Mouse (Mus musculus): ENCODE measurements around the gene Tmem41b. TPM values are rescaled to one million over a fixed set of nuclear protein-coding genes. Genes with fewer than 3 reads are reported as not detected.
A peak's percentile ranks its signal among the peaks of the same experiment; 100 is the strongest.
"Not testable (repeated sequence)": the region's sequence is repeated elsewhere in the genome, so short reads cannot be mapped to it uniquely, and the experiment has no call there.

Tmem41b gene
- polyA plus RNA-seq, 1 experiment from 2014 or later, result 61.8 TPM

DNA sequence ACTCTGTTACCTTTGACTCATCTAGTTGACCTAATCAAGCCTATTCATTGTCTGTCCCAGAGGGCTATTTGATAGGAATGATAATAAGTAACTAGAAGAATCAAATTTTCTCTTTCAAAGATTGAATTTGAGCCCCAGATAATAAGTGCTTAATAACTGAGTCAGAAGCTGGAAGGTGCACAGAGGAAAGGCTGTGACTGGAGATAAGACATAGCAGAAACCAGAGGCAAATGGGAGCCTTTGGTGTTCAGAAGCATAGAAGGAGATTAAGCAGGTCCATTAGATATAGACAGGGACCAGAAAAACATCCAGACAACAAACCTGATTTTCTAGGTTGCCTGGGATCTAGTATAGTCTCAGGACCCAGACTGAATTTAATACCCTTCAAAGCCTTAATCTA is 19.2 kb upstream of the Tmem41b start:
- ATAC-seq (ENCODE audit: low FRiP score, low read depth), result no peak
- H3K4me3 ChIP-seq, result no peak overlapping the region
- no peaks in the 10 kb centered on the region for H3K27me3 ChIP-seq
- H3K9me3 ChIP-seq, result no peaks in the 10 kb centered on the region
- no peaks in the 10 kb centered on the region; the same call in 1 of the 2 replicates for H3K4me1 ChIP-seq (replicated peaks)
- no peak overlapping the region for H3K4me2 ChIP-seq
- no peaks in the 10 kb centered on the region for H3K36me3 ChIP-seq
- no peak overlapping the region for H3K27ac ChIP-seq (replicated peaks)
- no peak overlapping the region for H3K9ac ChIP-seq

DNA sequence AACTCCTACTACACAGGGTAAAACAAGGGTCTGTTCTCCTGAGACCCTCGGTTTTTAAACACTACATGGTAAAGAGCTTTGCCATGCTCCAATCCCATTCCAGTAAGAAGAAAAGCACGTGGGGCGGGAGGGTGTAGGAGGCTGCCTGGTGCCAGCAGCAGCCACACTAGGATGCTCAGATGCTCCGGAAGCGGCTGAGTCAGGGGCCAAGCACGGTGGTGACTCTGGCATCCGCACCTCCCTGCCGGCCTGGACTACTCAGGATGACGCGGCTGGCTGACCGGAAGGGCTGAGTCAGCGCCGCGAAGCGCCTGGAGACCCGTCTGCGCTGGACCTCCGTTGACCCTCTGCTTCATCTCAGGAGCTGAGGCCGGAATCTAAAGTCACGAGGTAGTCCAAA is 16.2 kb upstream of the Tmem41b start:
- Histone ChIP-seq H3K27ac (replicated peaks) (no peak overlapping the region), H3K27me3 (no peaks in the 10 kb centered on the region), H3K36me3 (no peaks in the 10 kb centered on the region), H3K4me3 (peak overlapping the region; percentile 26), H3K4me1 (replicated peaks) (no peaks in the 10 kb centered on the region; the same call in 1 of the 2 replicates), H3K9me3 (no peaks in the 10 kb centered on the region), H3K9ac (peak overlapping the region; percentile 31; the same call in 1 of the 2 replicates), H3K4me2 (peak overlapping the region; percentile 54)
- WGBS, result 17% methylated on average over 20 of the region's 20 CpGs
- peak; percentile 56; the same call in 1 of the 2 replicates for ATAC-seq (ENCODE audit: low FRiP score, low read depth)

DNA sequence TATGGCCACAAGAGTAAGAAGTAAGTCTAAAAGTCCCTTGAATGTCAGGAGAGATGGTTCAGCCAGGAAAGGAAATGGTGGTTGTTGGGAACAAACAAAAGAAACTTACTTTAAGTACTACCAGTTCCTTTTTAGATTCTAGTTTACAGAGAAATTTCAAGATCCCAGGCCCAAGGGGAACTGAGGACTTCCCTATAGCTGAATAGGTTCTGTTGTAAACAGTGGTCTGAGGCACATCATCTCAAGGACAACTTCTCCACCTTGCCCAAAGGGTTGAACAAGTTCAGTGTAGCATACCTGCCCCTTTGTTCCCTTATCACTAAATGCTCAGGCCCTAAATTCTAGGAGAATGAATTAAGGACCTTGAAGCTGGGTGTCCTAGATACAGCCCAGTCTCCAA is 15.4 kb upstream of the Tmem41b start:
- no peaks in the 10 kb centered on the region for H3K27me3 ChIP-seq

DNA sequence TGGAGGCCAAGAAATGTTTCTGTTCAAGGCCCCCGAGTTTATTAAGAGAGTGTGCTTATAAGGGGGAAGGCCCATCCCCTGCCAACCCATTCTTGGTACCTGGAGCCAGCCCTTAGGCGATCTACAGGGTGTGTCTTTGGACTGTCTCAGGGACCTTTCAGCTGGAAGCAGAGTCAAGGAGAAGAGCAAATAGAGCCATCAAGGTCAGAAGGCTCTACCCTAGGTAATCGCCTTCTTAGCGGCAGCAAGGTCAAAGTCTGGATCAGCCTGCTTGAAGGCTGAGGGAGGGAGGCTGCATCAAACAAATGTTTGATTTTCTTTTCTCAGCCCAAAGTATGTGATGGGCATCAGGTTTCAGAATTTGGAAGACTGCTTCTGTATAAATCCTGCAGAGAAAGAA is 11.7 kb upstream of the Tmem41b start:
- no peak overlapping the region for H3K4me3 ChIP-seq
- ATAC-seq (ENCODE audit: low FRiP score, low read depth), result no peak
- no peaks in the 10 kb centered on the region for H3K36me3 ChIP-seq
- H3K27ac ChIP-seq (replicated peaks), result no peak overlapping the region
- WGBS, result 82% methylated on average over 4 of the region's 4 CpGs
- no peak overlapping the region for H3K9ac ChIP-seq
- H3K4me2 ChIP-seq, result no peak overlapping the region
- no peaks in the 10 kb centered on the region; the same call in 1 of the 2 replicates for H3K4me1 ChIP-seq (replicated peaks)
- no peaks in the 10 kb centered on the region for H3K9me3 ChIP-seq
- no peaks in the 10 kb centered on the region for H3K27me3 ChIP-seq

More for the DNA sequence above, 15.4 kb upstream of the Tmem41b start:
- H3K4me1 ChIP-seq (replicated peaks), result no peaks in the 10 kb centered on the region; the same call in 1 of the 2 replicates
- ATAC-seq (ENCODE audit: low FRiP score, low read depth), result no peak
- no peak overlapping the region for H3K9ac ChIP-seq
- H3K4me3 ChIP-seq, result no peak overlapping the region
- no peaks in the 10 kb centered on the region for H3K36me3 ChIP-seq
- H3K4me2 ChIP-seq, result no peak overlapping the region
- no peaks in the 10 kb centered on the region for H3K9me3 ChIP-seq
- H3K27ac ChIP-seq (replicated peaks), result no peak overlapping the region

DNA sequence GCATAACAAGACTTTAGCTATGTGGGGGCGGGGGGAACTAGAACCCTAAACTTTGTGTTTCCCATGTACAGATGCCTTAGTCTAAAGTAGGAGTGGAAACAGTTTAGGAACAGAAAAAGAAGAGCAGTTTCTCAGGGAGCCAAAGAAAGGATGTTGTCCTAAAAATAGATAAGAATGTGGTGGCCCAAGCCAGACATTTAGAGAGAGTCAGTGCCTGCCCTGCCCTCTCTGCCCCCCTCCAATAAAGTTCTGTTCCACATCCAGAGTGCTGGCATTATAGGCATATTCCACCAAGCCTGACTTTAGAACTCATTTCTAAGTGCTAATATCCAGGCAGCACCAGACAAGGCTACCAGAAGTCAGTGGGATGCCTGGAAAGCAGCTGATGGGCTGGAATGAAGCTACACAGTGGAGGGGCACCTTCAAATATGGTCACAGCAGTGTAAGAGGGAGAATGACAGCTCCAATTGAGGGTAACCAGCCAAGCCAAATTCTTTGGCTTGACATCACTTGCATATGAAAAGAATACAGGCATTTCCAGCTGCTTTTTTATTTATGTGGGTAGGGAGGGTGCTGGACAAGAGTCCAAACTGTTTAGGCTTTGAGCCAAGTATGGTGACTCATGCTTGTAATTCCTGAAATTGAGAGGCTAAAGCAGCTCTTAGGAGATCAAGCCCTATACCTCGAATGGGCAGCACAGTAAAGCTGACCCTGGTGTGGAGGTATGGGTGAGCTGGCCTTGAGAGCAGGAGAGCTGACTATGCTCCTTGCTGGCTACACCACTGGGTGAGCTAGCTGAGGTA is 6.6 kb upstream of the Tmem41b start:
- H3K27me3 ChIP-seq, result no peaks in the 10 kb centered on the region
- no peak overlapping the region for H3K4me3 ChIP-seq
- no peak overlapping the region for H3K9ac ChIP-seq
- 55% methylated on average over 2 of the region's 2 CpGs for WGBS
- H3K9me3 ChIP-seq, result no peaks in the 10 kb centered on the region
- peak; percentile 69; the same call in 1 of the 2 replicates for ATAC-seq (ENCODE audit: low FRiP score, low read depth)
- H3K4me1 ChIP-seq (replicated peaks), result no peaks in the 10 kb centered on the region
- no peak overlapping the region for H3K4me2 ChIP-seq
- H3K27ac ChIP-seq (replicated peaks), result no peak overlapping the region
- H3K36me3 ChIP-seq, result no peaks in the 10 kb centered on the region

DNA sequence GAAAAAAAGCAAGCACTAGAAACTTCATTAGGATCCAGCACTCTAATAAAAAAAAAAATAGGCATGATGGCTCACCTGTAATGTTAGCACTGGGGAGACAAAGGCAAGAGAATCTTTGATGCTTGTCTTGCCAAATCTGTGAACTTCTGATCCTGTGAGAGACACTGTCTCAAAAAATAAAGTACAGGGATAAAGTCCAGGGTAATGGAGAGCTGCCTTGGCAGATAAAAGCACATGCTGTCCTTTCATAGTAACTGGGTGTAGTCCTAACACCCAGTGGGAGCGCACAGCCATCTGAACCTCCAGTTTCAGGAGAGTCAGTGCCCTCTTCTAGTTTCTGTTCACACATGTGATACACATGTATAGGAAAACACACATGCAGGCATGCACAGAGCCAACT is 4.6 kb upstream of the Tmem41b start:
- Histone ChIP-seq H3K9me3 (no peaks in the 10 kb centered on the region), H3K4me1 (replicated peaks) (peaks cover 3% of the 10 kb centered on the region; the same call in 1 of the 2 replicates), H3K9ac (no peak overlapping the region), H3K4me3 (no peak overlapping the region), H3K4me2 (no peak overlapping the region), H3K36me3 (no peaks in the 10 kb centered on the region), H3K27ac (replicated peaks) (no peak overlapping the region), H3K27me3 (no peaks in the 10 kb centered on the region)
- 97% methylated on average over 1 of the region's 1 CpGs for WGBS
- ATAC-seq (ENCODE audit: low FRiP score, low read depth), result no peak

DNA sequence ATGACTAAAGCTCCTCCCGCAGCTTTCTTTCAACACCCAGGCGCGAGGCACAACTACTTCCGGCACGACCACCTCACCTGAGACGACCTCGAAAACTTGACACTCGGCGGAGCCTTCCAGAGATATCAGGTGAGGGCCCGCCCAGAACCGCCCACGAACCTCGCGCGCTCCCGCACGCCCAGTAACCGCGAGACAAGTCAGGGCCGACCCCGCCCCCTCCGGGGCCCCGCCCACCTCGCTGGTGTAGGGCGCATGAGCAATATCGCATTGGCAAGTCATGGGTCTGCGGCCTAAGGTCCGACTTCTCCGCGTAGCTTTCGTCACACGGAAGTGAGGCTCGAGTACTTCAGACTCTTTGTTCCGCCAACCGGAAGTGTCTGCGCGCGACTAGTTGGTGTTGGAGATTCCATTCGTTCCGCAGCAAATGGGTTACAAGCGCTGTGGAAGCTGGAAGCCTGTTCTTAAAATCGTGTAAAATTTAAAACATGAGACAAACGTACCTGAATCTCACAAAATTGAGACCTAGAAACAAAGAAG is 528 bp downstream of the Tmem41b start:
- H3K9ac ChIP-seq, result peak overlapping the region; percentile 60
- H3K36me3 ChIP-seq, result peaks cover 10% of the 10 kb centered on the region
- no peaks in the 10 kb centered on the region for H3K27me3 ChIP-seq
- ATAC-seq (ENCODE audit: low FRiP score, low read depth), result peak; percentile 99
- peaks cover 21% of the 10 kb centered on the region for H3K4me1 ChIP-seq (replicated peaks)
- H3K4me3 ChIP-seq, result peak overlapping the region; percentile 59
- H3K4me2 ChIP-seq, result peak overlapping the region; percentile 71
- peak overlapping the region; percentile 84 for H3K27ac ChIP-seq (replicated peaks)
- H3K9me3 ChIP-seq, result no peaks in the 10 kb centered on the region
- WGBS, result under 1% methylated on average over 43 of the region's 43 CpGs

DNA sequence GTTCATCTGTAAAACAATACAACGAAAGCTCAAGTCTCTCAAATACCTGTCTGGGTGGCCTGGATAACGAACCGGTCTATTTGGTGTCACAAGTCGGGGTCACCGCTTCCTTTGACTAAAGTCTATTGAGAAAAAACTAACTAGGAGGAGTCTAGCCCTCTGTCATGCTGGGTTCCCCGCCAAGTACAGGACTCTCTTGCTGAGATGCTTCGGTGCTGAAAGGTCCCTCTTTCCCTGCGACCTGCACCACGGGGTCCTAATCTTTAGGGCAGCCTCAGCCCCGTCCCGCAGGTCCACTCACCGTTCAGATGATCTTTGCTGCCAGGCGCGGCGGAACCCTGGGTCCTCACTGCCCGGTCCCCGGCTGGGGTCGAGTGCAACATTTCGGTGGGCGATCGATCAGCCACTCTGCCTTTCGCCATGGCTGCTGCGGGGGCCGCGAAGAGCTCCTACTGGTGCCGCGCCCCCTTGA is 1.0 kb downstream of the Tmem41b start:
- no peak for ATAC-seq (ENCODE audit: low FRiP score, low read depth)
- Histone ChIP-seq H3K27me3 (no peaks in the 10 kb centered on the region), H3K27ac (replicated peaks) (peak overlapping the region; percentile 84), H3K36me3 (peaks cover 10% of the 10 kb centered on the region), H3K4me2 (peak overlapping the region; percentile 71), H3K9ac (peak overlapping the region; percentile 60), H3K9me3 (no peaks in the 10 kb centered on the region), H3K4me3 (peak overlapping the region; percentile 59), H3K4me1 (replicated peaks) (peaks cover 21% of the 10 kb centered on the region)
- under 1% methylated on average over 27 of the region's 27 CpGs for WGBS

DNA sequence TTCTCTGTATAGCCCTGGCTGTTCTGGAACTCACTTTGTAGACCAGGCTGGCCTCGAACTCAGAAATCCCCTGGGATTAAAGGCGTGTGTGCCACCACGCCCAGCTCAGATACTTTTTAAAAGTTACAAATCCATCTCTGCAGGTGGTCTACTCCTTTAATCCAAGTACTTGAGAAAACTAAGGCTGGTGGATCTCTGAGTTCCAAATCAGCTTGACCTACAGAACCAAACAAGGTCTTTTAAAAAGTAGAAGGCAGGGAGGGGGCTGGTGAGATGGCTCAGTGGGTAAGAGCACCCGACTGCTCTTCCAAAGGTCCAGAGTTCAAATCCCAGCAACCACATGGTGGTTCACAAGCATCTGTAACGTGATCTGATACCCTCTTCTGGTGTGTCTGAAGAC is 2.1 kb downstream of the Tmem41b start:
- H3K9ac ChIP-seq; H3K27me3 ChIP-seq; H3K9me3 ChIP-seq; ATAC-seq (ENCODE audit: low FRiP score, low read depth); H3K27ac ChIP-seq (replicated peaks): not testable (repeated sequence)
- 82% methylated on average over 5 of the region's 5 CpGs for WGBS
- Histone ChIP-seq H3K4me3 (0 out of 2 replicates have a peak overlapping the region, but pooled peaks have one; percentile 59), H3K4me1 (replicated peaks) (peaks cover 21% of the 10 kb centered on the region), H3K4me2 (peak overlapping the region; percentile 71), H3K36me3 (peaks cover 15% of the 10 kb centered on the region)

DNA sequence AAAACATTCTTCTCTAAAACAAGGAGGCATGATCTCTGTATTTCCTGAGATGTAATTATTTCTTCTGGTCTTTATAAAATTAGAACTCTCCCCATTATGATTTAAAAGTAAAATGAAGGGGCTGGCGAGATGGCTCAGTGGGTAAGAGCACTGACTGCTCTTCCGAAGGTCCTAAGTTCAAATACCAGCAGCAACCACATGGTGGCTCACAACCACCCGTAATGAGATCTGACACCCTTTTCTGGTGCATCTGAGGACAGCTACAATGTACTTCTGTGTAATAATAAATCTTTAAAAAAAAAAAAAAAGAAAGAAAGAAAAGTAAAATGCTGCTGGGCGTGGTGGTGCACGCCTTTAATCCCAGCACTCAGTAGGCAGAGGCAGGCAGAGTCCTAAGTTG is 9.6 kb downstream of the Tmem41b start:
- not testable (repeated sequence) for H3K27ac ChIP-seq (replicated peaks); H3K4me2 ChIP-seq; H3K4me3 ChIP-seq; ATAC-seq (ENCODE audit: low FRiP score, low read depth); H3K4me1 ChIP-seq (replicated peaks); H3K27me3 ChIP-seq; H3K9ac ChIP-seq; H3K9me3 ChIP-seq
- 69% methylated on average over 5 of the region's 5 CpGs for WGBS
- H3K36me3 ChIP-seq, result peaks cover 45% of the 10 kb centered on the region

DNA sequence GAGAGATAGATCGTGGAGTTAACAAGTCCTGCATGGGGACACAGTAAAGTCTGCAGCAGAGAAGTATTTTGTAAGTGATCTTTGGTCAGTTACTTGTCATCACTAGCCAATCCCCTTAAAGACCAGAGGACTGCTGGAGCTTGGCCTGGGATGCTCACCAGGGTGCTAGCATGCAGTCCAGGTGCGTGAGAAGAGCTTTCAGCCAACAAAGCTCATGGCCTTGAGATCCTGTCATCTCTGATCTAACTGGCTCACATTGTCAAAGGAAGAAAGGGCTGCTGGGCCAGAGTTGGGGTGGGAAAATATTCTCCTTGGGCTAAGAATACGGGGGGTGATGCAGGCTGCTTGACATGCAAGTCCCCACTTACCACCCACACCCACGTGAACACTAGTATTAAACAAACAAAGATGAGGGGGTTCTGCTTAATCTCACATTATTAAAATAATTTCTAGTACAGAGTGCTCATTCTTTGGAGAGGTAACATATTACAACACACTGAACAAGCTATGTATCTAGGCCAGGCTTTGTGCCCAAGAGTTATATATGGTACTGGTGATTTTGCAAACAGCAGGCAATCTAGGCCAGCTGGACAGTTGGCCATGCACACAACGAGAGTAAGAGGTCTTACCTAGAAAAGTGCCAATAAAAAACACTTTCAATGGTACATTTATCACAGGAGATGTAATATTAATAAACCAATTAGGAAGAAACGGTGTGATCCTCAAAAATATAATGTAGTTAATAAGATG is 10.6 kb downstream of the Tmem41b start:
- H3K9ac ChIP-seq, result no peak overlapping the region
- H3K4me1 ChIP-seq (replicated peaks), result no peaks in the 10 kb centered on the region
- WGBS, result 93% methylated on average over 6 of the region's 6 CpGs
- H3K9me3 ChIP-seq, result no peaks in the 10 kb centered on the region
- H3K4me3 ChIP-seq, result no peak overlapping the region
- H3K36me3 ChIP-seq, result peaks cover 38% of the 10 kb centered on the region
- ATAC-seq (ENCODE audit: low FRiP score, low read depth), result no peak
- no peak overlapping the region for H3K27ac ChIP-seq (replicated peaks)
- no peak overlapping the region for H3K4me2 ChIP-seq
- no peaks in the 10 kb centered on the region for H3K27me3 ChIP-seq

DNA sequence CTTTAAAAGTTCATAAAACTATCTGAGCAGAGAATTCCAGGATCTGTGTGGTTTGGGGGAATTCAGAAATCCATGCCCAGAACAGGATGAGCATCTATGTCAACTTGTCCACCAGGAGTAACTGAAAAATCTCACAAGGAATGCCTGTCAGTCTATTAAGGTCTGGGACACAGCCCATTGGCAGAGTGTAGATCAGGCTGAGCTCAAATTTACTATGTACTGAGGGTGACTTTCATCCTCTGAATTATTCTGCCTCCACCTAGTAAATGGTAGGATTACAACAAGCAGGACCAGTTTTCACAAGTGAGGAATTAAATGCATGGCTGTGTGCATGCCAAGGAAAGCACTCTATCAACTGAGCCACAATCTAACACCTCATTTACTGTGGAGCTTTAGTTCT is 17.2 kb downstream of the Tmem41b start:
- ATAC-seq (ENCODE audit: low FRiP score, low read depth), result no peak
- Histone ChIP-seq H3K9ac (no peak overlapping the region), H3K27ac (replicated peaks) (peak overlapping the region; percentile 61; the same call in 1 of the 2 replicates), H3K36me3 (peaks cover 9% of the 10 kb centered on the region; the same call in 1 of the 2 replicates), H3K9me3 (no peaks in the 10 kb centered on the region), H3K4me2 (no peak overlapping the region), H3K4me3 (no peak overlapping the region), H3K4me1 (replicated peaks) (peaks cover 11% of the 10 kb centered on the region; the same call in 1 of the 2 replicates), H3K27me3 (no peaks in the 10 kb centered on the region)
